Mouse (Mus musculus) brain, adult 2 months (tissue): ENCODE data around the gene Bap1.
A peak's percentile ranks its signal among the peaks of the same experiment; 100 is the strongest.

Source experiments
- DNase-seq: peaks from one replicate; pipeline ENCODE4 v3.0.0; 2011; ENCODE audit warnings: low read depth, low spot score

The Bap1 gene

GRCm38 (mm10) chr14:31251084-31251604 is at the start of gene Bap1, which contains the start of gene Phf7:
Bap1 (plus strand) TSS chr14:31251450.
Phf7 (minus strand) TSS chr14:31251317.
- DNase-seq, result peak; percentile 97

- no peak for DNase-seq
These were observed 46.4 kb upstream of the Bap1 start for GRCm38 (mm10) chr14:31204844-31205243.

- peak; percentile 38 for DNase-seq
These were observed 46.0 kb upstream of the Bap1 start for GRCm38 (mm10) chr14:31205244-31205561.

GRCm38 (mm10) chr14:31205562-31206467 is 45.4 kb upstream of the Bap1 start:
- peak; percentile 72 for DNase-seq

DNA sequence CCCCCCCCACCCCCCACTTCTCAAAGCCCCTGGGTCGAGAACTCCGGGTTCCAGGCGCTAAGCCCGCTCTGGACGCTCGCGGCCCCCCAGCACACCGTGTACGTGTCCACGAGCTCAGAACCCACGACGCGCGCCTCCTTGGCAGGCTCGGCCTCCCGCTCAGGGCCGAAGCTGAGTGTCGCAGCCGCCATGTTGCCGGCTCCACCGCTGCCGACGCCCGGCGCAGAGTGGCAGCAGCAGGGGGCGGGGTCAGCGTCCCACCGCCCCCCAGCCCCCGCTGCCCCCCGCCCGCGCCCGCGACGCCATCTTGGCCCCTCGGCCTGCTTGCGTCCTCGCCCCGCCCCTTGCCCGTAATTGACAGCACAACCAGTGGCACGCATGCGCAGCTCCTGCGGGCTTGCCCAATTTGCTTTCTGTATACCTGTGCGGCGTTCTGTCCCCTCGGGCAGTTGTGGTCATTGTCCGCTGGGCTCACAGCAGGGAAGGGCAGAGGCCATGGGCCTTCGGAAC is 44.7 kb upstream of the Bap1 start:
- DNase-seq, result peak; percentile 97

DNA sequence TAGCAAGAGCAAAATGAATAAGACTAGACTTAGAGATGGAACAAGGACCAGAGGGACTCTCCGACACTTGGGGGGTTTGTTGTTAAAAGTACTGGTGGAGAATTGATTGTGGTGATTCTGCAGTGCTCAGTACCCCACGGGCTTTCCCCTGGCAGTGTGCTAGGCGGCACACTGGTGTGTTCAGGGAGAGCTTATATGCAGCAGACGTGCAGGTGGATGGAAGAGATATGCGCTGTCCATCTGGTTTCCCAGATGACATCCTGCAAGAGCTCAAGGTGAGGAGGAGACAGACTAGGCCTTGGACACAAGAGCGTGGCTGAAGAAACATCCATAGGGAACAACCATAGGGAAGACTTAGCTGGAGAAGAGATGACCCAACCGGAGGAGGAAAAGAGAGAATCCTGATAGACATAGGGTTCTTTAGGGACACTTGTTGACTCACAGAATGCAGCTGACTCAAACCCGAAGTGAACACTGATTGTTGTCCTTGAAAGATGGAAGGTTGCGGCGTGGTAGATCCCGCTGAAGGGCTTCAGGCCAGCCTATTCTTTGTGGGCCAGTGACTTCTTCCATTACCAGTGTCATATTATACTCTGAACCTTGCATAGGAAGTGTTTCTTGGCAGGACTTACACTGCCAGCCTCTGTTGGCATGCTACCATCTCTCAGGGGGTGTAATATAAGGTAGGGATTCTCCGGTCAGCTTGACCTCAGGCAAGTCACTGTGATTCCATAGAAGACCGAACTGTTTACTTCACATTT is 44.0 kb upstream of the Bap1 start:
- peak; percentile 71 for DNase-seq

DNA sequence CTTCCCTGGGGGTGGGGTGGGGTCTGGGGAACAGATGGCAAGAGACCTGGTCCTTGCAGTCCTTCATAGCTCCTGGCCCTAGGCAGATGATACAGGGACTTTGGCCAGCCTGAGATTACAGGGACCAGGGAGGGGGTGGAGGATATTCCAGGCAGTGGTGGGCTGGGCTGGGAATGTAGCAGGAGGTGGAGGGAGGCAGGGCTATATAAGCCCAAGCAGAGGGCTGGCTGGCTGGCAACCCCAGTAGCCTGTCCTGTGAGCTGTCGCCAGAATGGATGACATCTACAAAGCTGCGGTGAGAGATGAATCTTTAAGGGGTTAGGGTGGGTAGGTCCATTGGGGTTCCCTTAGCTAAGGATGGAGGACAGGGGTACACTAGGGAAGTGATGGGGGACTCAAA is 43.2 kb upstream of the Bap1 start, which contains the start of gene Tnnc1:
Gene Tnnc1, plus strand, starts transcription at position 229 of the 400 bp plus-strand sequence.
- DNase-seq, result no peak

DNA sequence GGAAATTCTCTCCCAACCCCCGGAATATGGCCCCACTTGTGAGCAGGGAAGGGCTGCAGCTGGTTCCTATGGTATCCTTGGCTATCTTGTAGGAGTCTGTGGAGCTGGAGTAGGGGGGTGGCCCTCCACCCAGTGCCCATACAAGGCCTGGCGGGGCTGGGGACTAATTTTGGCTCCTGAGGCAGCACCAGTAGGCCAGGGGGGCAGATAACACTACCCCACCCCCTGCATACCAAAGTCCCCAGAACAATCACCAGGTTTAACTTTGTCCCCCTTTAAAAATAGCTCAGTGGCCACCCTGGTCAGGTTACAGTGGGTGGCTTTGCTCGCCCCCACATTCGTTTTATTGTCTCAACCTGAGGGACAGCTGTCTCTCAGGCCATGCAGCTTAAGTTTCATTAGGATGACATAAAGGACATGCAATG is 42.1 kb upstream of the Bap1 start:
- DNase-seq, result no peak

GRCm38 (mm10) chr14:31211854-31212253 is 39.4 kb upstream of the Bap1 start:
- DNase-seq, result no peak

GRCm38 (mm10) chr14:31212499-31212898 is 38.8 kb upstream of the Bap1 start:
- no peak for DNase-seq

DNA sequence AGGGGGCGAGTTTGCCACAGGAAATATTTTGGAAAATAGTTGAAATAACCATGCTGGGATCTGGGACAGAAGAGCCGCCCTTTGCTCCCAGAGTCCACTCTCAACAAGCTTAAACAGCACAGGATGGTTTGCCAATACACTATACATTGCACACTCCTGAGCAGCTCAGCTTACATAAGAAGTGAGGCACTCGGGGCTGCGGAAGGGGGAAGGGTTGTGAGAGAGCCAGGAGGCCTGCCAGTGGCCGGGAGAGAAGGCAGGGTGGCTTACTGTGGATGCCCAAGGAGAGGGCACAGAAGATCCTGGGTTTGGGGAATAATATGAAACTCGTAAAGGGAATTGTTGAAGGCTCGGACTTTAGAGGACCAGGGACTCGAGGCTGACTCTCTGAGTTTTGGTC is 37.4 kb upstream of the Bap1 start:
- DNase-seq, result peak; percentile 23

- DNase-seq, result no peak
These were observed 36.6 kb upstream of the Bap1 start for GRCm38 (mm10) chr14:31214684-31215083.

- peak; percentile 83 for DNase-seq
These were observed 35.9 kb upstream of the Bap1 start for GRCm38 (mm10) chr14:31215157-31216002.

GRCm38 (mm10) chr14:31216846-31217245 is 34.4 kb upstream of the Bap1 start, which contains the start of gene Nisch:
Nisch (minus strand) TSS chr14:31216946.
- DNase-seq, result no peak

DNA sequence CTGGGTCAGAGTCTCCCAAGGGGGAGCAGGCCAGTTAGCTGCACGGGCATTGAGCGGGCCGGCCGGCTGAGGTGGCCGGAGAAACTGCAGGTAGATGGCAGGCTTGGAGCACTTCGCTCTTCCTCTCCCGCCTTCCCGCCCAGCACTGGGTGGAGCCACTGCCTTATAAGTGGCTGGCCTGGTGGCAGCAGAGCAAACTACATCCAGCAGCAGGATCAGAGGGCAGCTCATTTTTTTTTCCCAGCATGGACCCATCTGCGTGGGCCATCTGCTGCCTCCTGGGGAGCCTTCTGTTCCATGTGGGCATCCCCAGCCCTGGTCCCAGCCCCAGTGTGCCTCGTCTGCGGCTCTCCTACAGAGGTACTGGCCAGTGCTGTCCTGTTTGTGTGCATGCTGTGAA is 33.6 kb upstream of the Bap1 start, which contains the start of gene Sema3g:
Gene Sema3g, plus strand, starts transcription at position 195 of the 400 bp plus-strand sequence.
- DNase-seq, result peak; percentile 89

GRCm38 (mm10) chr14:31226978-31227377 is 24.3 kb upstream of the Bap1 start:
- DNase-seq, result peak; percentile 55

- no peak for DNase-seq
These were observed 23.0 kb upstream of the Bap1 start for GRCm38 (mm10) chr14:31228234-31228633.

- DNase-seq, result no peak
These were observed 20.8 kb upstream of the Bap1 start for GRCm38 (mm10) chr14:31230442-31230841.

DNA sequence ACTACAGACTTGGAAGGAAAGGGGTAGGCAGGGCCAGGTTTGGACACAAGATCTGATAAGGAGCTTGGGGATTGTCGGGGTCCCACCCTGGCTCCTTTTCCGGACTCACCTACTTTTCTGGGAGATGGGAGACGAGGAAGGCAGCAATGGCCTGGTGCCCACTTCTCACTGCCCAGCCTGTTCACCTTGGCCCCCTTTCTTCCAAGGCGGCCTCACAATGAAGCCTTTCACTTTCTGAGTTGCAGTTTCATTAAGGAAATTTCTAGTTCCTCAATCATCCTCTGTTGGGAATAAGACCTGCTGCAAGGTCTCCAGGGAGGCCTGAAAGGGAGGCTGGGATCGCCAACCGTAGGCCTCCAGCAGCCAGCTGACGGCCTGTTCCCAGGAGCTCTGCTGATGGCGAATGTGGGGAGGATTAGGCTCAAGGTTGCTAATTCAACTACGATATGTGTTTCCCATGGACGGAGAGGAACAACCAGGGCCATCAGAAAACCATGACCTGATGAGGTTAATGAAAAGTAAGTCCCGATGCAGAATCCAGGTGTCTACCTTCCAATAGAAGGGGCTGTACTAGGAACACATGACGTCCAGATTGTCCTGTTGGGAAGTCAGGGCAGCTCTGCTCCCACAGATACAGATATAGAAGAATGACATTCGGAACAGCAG is 18.7 kb upstream of the Bap1 start:
- DNase-seq, result no peak
